Mouse (Mus musculus) heart, embryonic 16.5 days (tissue): Measurements from ENCODE around the gene Hist2h3c1. TPM values are rescaled to one million over a fixed set of nuclear protein-coding genes. Genes with fewer than 3 reads are reported as not detected.
"Not testable (repeated sequence)": the region's sequence is repeated elsewhere in the genome, so short reads cannot be mapped to it uniquely, and the experiment has no call there.

Experiments used
- ATAC-seq: fragments of 200-750 bp; cut with Nextera tagmentation; replicated peaks from 2 replicates; pipeline ENCODE4 v1.8.0; 2017; ENCODE audit warnings: moderate number of reproducible peaks; ENCODE audit not compliant: insufficient read depth, low FRiP score; ENCODE audit errors: extremely low read depth
- H3K27ac ChIP-seq: fragments of 300-500 bp; sonication (generic); 2 replicates; pipeline ENCODE4 v1.5.1; 2014; ENCODE audit warnings: mild to moderate bottlenecking, low read length, control low read depth, moderate library complexity
- H3K27me3 ChIP-seq: fragments of 300-500 bp; sonication (generic); 2 replicates; pipeline ENCODE4 v1.6.1; 2014; ENCODE audit warnings: low read length, mixed read lengths; ENCODE audit not compliant: control insufficient read depth, insufficient read depth
- H3K36me3 ChIP-seq: fragments of 300-500 bp; sonication (generic); 2 replicates; pipeline ENCODE4 v1.6.1; 2014; ENCODE audit not compliant: control insufficient read depth, insufficient read depth
- H3K4me1 ChIP-seq: fragments of 300-500 bp; sonication (generic); 2 replicates; pipeline ENCODE4 v1.6.1; 2014; ENCODE audit warnings: low read length, mixed read lengths; ENCODE audit not compliant: control insufficient read depth, insufficient read depth
- H3K4me2 ChIP-seq: fragments of 300-500 bp; sonication (generic); 2 replicates; pipeline ENCODE4 v1.6.1; 2014; ENCODE audit warnings: low read depth, mild to moderate bottlenecking, control low read depth, low read length
- H3K4me3 ChIP-seq: fragments of 300-500 bp; sonication (generic); 2 replicates; pipeline ENCODE4 v1.5.1; 2014; ENCODE audit warnings: mild to moderate bottlenecking, control low read depth, low read length
- H3K9ac ChIP-seq: fragments of 300-500 bp; sonication (generic); 2 replicates; pipeline ENCODE4 v1.6.1; 2014; ENCODE audit warnings: low read length, control low read depth
- H3K9me3 ChIP-seq: fragments of 300-500 bp; sonication (generic); replicated peaks from 2 replicates; pipeline ENCODE4 v1.6.1; 2016; ENCODE audit warnings: low read length; ENCODE audit not compliant: control insufficient read depth
- WGBS: fragments of 180-500 bp; shearing (Covaris S2); extraction: QIAGEN DNeasy Blood & Tissue Kit; methylation state at CpG from one replicate; pipeline ENCODE4 v1.1.7; 2014; 5-methylcytosine and 5-hydroxymethylcytosine counted together
- microRNA-seq: library from miRNA; unstranded; fragments of <30 nt; microRNA quantifications from one replicate; pipeline ENCODE4, GENCODE M21; 2017
- polyA plus RNA-seq: library from polyadenylated mRNA; unstranded; fragments of >200 nt; fragmentation: Nextera tagmentation; extraction: Ambion mirVana; gene quantifications from 2 replicates; pipeline ENCODE4 v1.2.1, GENCODE M21; 2015

The Hist2h3c1 gene
- polyA plus RNA-seq, 1 experiment from 2014 or later = 0.76 TPM

DNA sequence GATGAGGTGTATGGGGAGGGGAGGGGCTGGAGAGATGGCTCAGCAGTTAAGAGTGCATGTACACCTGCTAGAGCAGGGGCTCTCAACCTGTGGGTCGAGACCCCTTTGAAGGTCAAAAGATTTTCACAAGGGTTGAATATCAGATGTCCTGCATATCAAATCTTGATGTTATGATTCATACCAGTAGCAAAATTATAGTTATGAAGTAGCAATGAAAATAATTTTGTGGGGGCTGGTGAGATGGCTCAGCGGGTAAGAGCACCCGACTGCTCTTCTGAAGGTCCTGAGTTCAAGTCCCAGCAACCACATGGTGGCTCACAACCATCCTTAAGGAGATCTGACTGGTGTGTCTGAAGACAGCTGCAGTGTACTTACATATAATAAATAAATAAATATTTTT, 44.2 kb downstream of the Hist2h3c1 start:
- H3K4me1 ChIP-seq, ATAC-seq, H3K27ac ChIP-seq, H3K9ac ChIP-seq, H3K27me3 ChIP-seq, H3K9me3 ChIP-seq, H3K36me3 ChIP-seq, H3K4me3 ChIP-seq, H3K4me2 ChIP-seq: not testable (repeated sequence)
- WGBS = 87% methylated on average over 3 of the region's 3 CpGs

DNA sequence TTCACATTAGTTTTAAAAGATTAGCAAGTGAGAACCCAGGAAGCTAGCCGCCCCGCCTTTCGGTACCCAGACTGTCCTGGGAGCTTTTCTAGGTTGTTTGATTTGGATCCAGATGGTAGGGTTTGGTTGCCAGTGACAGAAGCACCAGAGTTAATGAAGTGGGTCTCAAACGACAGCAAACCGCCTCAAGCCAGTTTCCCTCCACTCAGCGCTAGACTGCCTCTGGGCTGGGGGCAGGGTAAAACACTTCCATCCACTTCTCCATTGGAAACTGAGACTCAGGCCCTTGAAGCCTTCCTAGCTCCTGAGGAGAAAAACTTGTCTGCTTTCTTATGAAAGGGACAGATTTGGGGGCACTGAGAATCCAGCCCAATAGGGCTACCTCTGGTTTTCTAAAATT, 46.2 kb downstream of the Hist2h3c1 start:
- H3K9me3 ChIP-seq = peaks cover 6% of the 10 kb centered on the region; the same call in 1 of the 2 replicates
- no peaks in the 10 kb centered on the region for H3K27me3 ChIP-seq
- H3K36me3 ChIP-seq = no peaks in the 10 kb centered on the region
- H3K9ac ChIP-seq = no peak overlapping the region
- no peak overlapping the region for H3K4me3 ChIP-seq
- H3K4me2 ChIP-seq = no peak overlapping the region
- 71% methylated on average over 6 of the region's 6 CpGs for WGBS
- no peaks in the 10 kb centered on the region for H3K4me1 ChIP-seq
- ATAC-seq = no peak
- H3K27ac ChIP-seq = no peak overlapping the region

DNA sequence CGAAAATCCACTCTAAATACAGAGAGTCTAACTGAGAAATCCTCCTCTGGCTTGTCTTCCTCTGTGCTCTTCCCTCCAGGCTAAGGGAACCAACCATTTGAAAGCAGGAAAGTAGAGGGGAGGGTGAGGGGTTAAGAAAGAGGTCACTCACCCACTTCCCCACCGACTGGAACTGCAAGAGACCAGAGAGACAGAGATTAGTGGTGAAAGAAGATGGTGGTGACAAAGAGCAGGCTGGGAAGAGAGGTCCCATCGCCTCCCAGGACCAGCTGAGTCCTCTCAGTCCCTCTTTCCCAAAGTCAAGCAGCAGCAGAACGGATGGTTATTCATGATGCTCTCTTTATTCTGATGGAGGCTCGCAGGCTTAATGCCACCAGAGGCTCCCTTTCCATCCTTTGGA, 46.9 kb downstream of the Hist2h3c1 start:
- WGBS = 47% methylated on average over 5 of the region's 5 CpGs

GRCm38 (mm10) chr3:96293787-96294186, 47.3 kb downstream of the Hist2h3c1 start, which contains the start of gene Fcgr1:
Fcgr1 (minus strand) TSS chr3:96293969.
- ATAC-seq = no peak
- Histone ChIP-seq H3K4me1 (no peaks in the 10 kb centered on the region), H3K4me2 (no peak within 1 kb of the TSS), H3K27ac (no peak within 1 kb of the TSS), H3K27me3 (no peaks in the 10 kb centered on the region), H3K4me3 (no peak within 1 kb of the TSS), H3K36me3 (no peaks in the 10 kb centered on the region), H3K9ac (no peak within 1 kb of the TSS), H3K9me3 (peaks cover 6% of the 10 kb centered on the region; the same call in 1 of the 2 replicates)
- WGBS = 70% methylated on average over 4 of the region's 4 CpGs

More for the DNA sequence above, 46.9 kb downstream of the Hist2h3c1 start:
- no peak overlapping the region for H3K4me3 ChIP-seq
- H3K27me3 ChIP-seq = no peaks in the 10 kb centered on the region
- H3K27ac ChIP-seq = no peak overlapping the region
- H3K9ac ChIP-seq = no peak overlapping the region
- no peaks in the 10 kb centered on the region for H3K4me1 ChIP-seq
- peaks cover 6% of the 10 kb centered on the region; the same call in 1 of the 2 replicates for H3K9me3 ChIP-seq
- no peak overlapping the region for H3K4me2 ChIP-seq
- H3K36me3 ChIP-seq = no peaks in the 10 kb centered on the region
- no peak for ATAC-seq

Small RNA genes lying within 50 kb of the gene (microRNA-seq; reads per million reads assigned to microRNA genes)
- gene Gm44492 = not detected
- gene Gm47311 = not detected
- not detected for gene Gm47313

Other genes with a start within 250 kb of the Hist2h3c1 start
- 34.6 and 39.4 TPM in 2 replicates for gene Vps45, start 188.2 kb upstream of the Hist2h3c1 start, polyA plus RNA-seq
- gene Otud7b, start 142.2 kb upstream of the Hist2h3c1 start, polyA plus RNA-seq = 18.6 and 21.4 TPM in 2 replicates
- 8.7 and 9.4 TPM in 2 replicates for gene Mtmr11, start 84.7 kb upstream of the Hist2h3c1 start, polyA plus RNA-seq
- gene Sf3b4, start 74.4 kb upstream of the Hist2h3c1 start, polyA plus RNA-seq = 91.8 and 92.8 TPM in 2 replicates
- 11.6 and 13.9 TPM in 2 replicates for gene Sv2a, start 65.5 kb upstream of the Hist2h3c1 start, polyA plus RNA-seq
- 40.0 and 43.5 TPM in 2 replicates for gene Bola1, start 27.0 kb upstream of the Hist2h3c1 start, polyA plus RNA-seq
- gene Hist2h2ab, start 26.8 kb upstream of the Hist2h3c1 start, polyA plus RNA-seq = not detected in 2 replicates
- gene Hist2h2ac, start 25.8 kb upstream of the Hist2h3c1 start, polyA plus RNA-seq = 5.0 and 6.4 TPM in 2 replicates
- 7.8 and 9.4 TPM in 2 replicates for gene Hist2h2be, start 25.6 kb upstream of the Hist2h3c1 start, polyA plus RNA-seq
- 2.7 and 3.8 TPM in 2 replicates for gene Hist2h3c2, start 7.6 kb upstream of the Hist2h3c1 start, polyA plus RNA-seq
- 37.9 and 41.1 TPM in 2 replicates for gene Hist2h2aa2, start 6.4 kb upstream of the Hist2h3c1 start, polyA plus RNA-seq
- 11.8 and 12.6 TPM in 2 replicates for gene Hist2h2aa1, start 1.2 kb upstream of the Hist2h3c1 start, polyA plus RNA-seq
- gene Hist2h4, start 16.6 kb downstream of the Hist2h3c1 start, polyA plus RNA-seq = 2.4 and 5.8 TPM in 2 replicates
- 17.2 and 25.2 TPM in 2 replicates for gene Hist2h3b, start 22.0 kb downstream of the Hist2h3c1 start, polyA plus RNA-seq
- 3.7 and 4.1 TPM in 2 replicates for gene Hist2h2bb, start 23.1 kb downstream of the Hist2h3c1 start, polyA plus RNA-seq
- gene Fcgr1, start 47.3 kb downstream of the Hist2h3c1 start, polyA plus RNA-seq = 1.6 and 2.5 TPM in 2 replicates
- 1.3 and 1.5 TPM in 2 replicates for gene BC107364, start 205.6 kb downstream of the Hist2h3c1 start, polyA plus RNA-seq